Mouse (Mus musculus) frontal cortex, postnatal 25 days (tissue): ENCODE measurements around the gene Dhx37.
"Not testable (repeated sequence)": the region's sequence is repeated elsewhere in the genome, so short reads cannot be mapped to it uniquely, and the experiment has no call there.

Experiments used
- DNase-seq, 2 experiments: peaks; one replicate each; pipeline ENCODE4 v3.0.0; 2022; ENCODE audit warnings: low spot score in 2 of 2

Gene Dhx37

GRCm38 (mm10) chr5:125448631-125449030 is 14.7 kb upstream of the Dhx37 start:
- no peak for DNase-seq

- DNase-seq: no peak
Observed at GRCm38 (mm10) chr5:125448026-125448425, 14.1 kb upstream of the Dhx37 start.

- no peak for DNase-seq
Observed at GRCm38 (mm10) chr5:125446344-125446743, 12.4 kb upstream of the Dhx37 start.

DNA sequence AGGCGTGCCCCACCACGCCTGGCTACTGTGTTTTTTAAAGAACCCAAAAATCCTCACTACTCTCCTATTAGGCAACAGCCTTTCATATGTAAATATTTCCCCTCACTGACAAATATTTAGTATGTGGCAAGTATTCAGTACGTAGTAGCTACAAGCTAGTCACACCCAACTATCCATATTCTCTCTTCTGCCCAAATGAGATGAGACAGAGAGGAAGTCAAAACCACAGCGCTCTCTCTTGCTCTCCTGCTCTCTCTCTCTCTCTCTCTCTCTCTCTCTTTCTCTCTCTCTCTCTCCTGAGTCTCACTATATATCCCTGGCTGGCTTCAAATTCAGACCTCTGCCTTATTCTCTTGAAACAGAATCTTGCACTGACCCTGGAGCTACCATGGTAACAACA is 10.6 kb upstream of the Dhx37 start:
- DNase-seq: no peak

GRCm38 (mm10) chr5:125443915-125444314 is 10.0 kb upstream of the Dhx37 start:
- no peak for DNase-seq

- DNase-seq: no peak
Observed at GRCm38 (mm10) chr5:125443335-125443734, 9.4 kb upstream of the Dhx37 start.

GRCm38 (mm10) chr5:125442136-125442995 is 8.4 kb upstream of the Dhx37 start:
- DNase-seq: no peak

GRCm38 (mm10) chr5:125441234-125442114 is 7.6 kb upstream of the Dhx37 start, which contains the start of gene Bri3bp:
Gene Bri3bp (plus strand): TSS chr5:125441568.
- no peak for DNase-seq

- no peak for DNase-seq
Observed at GRCm38 (mm10) chr5:125440583-125441233, 6.8 kb upstream of the Dhx37 start.

- DNase-seq: not testable (repeated sequence)
Observed at GRCm38 (mm10) chr5:125434347-125434746, 426 bp upstream of the Dhx37 start.

DNA sequence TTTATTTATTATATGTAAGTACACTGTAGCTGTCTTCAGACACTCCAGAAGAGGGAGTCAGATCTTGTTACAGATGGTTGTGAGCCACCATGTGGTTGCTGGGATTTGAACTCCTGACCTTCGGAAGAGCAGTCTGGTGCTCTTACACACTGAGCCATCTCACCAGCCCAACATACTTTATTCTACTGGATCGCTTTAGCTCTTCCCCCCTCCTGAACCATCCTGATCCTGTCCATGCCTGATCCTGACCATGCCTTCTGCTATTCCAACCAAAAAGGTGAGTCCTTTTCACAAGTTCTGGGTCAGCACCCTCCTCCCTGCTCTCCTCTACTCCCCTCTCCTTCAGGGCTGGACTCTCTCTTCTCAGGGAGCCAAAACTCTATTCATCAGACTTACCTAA is 1.6 kb downstream of the Dhx37 start:
- not testable (repeated sequence) for DNase-seq

GRCm38 (mm10) chr5:125426343-125426742 is 7.6 kb downstream of the Dhx37 start:
- DNase-seq: no peak

DNA sequence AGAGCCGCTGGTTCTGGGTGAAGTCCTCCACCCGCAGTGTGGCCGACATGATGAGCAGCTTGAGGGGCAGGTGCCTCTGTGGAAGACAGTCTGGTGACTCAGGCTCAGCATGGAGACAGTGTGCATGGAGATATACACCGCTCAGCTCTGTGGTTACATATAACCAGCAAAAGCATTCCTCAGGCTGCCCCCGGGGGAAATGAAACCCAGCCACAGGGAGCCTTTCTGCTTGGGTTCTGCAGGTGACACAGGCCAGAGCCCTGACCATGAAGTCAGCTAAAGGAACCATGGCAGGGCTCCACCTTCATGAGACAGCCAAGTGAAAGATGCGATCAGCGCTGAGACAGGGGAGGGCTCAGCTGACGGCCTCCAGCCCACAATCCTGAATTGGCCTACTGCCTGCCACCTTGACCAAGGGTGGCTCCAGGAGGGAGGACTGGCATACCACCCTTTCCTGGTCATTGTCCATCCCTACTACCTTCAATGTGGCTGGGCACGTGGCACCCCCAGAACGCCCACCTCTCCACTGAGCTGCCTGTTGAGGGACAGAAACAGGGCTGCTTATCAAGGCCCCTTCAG is 8.1 kb downstream of the Dhx37 start:
- DNase-seq: no peak

DNA sequence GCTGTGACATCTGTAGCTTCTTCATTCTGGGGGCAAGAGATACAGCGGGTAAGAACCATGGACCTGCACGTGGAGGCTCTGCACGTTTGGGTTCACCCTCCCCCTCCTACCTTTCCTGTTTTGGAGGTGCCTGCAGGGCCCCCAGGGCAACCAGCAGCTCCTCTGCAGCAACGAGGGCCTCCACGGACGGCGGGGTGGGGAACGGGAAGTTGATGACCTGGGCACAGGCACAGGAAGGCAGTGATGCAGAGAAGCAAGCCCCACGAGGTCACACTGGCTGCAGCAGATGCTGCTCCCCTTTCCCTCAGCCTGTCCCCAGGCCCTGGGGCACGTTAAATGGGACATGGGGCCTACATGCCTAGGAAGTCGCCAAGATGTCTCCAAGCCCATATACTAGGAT is 14.8 kb downstream of the Dhx37 start:
- DNase-seq: no peak

DNA sequence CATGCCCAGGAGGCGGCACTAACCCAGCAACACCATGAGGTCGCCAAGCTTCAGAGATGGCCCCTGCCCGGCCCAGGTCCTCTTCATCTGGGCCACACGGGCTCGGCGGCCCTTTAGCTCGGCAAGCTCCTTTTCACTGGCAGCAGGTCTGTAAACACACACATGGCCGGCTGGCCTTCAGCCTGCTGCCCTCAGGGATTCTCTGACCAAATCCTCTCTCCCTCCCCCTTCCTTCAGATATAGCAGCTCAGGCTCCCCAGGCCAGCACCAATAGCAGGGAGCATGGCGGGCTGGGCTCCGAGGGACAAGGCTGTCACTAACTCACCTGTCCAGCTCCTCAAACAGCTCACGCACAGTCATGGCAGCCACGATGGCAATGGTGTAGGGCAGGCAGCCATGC is 15.3 kb downstream of the Dhx37 start:
- no peak for DNase-seq

DNA sequence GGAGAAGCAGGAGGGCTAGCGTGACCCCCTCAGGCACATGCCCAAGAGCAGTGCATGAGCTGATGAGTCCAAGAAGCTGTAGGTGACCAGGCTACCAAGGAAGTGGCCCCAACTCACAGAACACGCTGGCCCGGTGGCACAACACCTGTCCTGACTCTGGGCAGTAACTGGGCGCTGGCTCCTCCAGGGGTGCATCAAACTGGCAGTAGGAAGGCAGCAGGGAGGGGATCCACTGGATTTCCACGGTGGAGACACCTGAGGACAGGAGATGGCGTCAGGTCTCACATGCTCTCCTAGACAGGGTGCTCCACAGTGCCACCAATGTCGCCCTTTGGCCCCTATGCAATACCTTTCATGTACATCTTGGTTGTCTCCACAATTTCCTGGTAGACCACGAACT is 17.7 kb downstream of the Dhx37 start:
- DNase-seq: no peak

- no peak for DNase-seq
Observed at GRCm38 (mm10) chr5:125413763-125414162, 20.2 kb downstream of the Dhx37 start.

DNA sequence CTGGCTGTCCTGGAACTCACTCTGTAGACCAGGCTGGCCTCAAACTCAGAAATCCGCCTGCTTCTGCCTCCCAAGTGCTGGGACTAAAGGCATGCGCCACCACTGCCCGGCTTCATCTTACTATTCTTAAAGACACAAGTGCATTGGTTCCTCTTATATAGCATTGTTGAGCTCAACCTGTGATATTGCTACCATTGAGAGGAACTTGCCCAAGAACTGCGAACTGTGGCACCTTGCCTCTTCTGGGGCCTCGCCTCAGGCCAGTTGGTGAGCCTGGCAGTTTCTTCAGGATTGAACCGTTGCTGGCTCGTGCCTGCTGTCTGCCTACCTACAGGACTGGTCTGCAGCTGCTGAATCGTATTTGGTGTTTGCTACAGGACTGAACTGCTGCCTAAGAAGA is 21.4 kb downstream of the Dhx37 start:
- DNase-seq: not testable (repeated sequence)

- DNase-seq: peak; percentile 51 to 67
Observed at GRCm38 (mm10) chr5:125411972-125412530, 21.9 kb downstream of the Dhx37 start.

DNA sequence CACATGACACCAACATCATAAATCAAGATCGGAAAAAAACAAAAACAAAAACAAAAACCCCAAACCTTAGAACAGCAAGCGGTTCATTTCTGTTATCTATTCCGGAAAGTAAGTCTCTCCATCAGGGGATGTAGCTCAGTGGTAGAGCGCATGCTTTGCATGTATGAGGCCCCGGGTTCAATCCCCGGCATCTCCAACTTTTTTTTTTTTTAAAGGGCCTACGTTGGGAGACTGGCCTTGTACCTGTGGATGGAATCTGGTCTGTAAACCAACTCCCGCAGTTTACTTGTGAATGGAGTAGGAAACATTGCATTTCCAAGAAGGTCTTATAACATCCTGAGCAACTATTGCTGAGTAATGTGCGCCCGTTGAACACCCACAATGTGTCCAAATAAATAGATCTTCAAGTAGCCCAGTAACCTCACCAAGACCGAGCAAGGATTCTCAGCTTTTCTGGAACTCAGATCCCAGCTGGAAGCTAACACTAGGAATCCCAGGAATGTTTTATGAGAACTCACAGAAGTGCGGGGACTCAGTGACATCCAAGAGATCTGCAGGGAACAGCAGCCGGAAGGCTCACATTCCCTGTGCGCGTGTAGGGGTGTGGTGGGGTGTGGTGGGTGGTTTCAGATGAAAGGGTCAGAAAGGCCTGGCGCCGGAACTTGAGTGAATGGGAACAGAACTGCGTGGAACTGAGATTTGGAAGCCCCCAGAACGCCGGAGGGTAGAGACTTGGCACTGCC is 24.4 kb downstream of the Dhx37 start:
- DNase-seq: peak in 1 of 2 experiments; percentile 53

DNA sequence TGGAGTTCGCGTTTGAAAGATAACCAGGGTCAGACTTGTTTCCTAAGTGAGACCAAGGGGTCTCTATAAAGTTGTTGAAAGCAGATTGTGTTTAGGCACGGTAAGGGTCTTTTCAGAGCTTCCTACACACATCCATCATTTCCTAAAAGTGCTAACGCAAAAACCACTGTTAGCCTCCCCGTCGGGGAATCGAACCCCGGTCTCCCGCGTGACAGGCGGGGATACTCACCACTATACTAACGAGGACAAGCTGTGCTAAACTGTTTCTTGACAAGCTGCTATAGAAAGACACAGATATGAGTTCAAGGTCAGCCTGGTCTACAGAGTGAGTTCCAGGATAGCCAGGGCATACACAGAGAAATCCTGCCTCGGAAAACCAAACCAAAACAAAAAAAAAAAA is 25.1 kb downstream of the Dhx37 start:
- peak; percentile 87 to 89 for DNase-seq
